Mouse (Mus musculus): ENCODE data around the gene 2310057J18Rik. TPM values are rescaled to one million over a fixed set of nuclear protein-coding genes. Genes with fewer than 3 reads are reported as not detected.
A peak's percentile ranks its signal among the peaks of the same experiment; 100 is the strongest.

Gene 2310057J18Rik
- total and polyA plus RNA-seq, 3 experiments, result 0.11 TPM; not detected in 2

GRCm38 (mm10) chr10:28955138-28955537 lies 31.0 kb downstream of the 2310057J18Rik start:
- H3K27me3 ChIP-seq (ENCODE audit: insufficient read depth, low read length), result 0 out of 2 replicates have a peak, but pooled peaks cover 3% of the 10 kb centered on the region
- peak; percentile 54 for ATAC-seq (ENCODE audit: extremely low read depth, insufficient number of reproducible peaks, low FRiP score, poor library complexity, severe bottlenecking)
- H3K36me3 ChIP-seq (replicated peaks), result no peaks in the 10 kb centered on the region
- DNase-seq (ENCODE audit: low spot score), result peak; percentile 18
- no peak for TF ChIP-seq POLR2AphosphoS5 (IDR thresholded peaks at IDR 0.05; ENCODE audit: insufficient replicate concordance, low read depth, low read length)
- peak; percentile 16; the same call in 1 of the 2 replicates for TF ChIP-seq CTCF (IDR thresholded peaks at IDR 0.05; ENCODE audit: low read depth, low read length)
- no peaks in the 10 kb centered on the region for H3K4me1 ChIP-seq (ENCODE audit: insufficient read depth, low read depth, low read length)
- no peaks in the 10 kb centered on the region for H3K9me3 ChIP-seq (replicated peaks)
- H3K4me3 ChIP-seq (ENCODE audit: low read depth, low read length), result no peak overlapping the region

- no peaks in the 10 kb centered on the region for H3K4me1 ChIP-seq (ENCODE audit: insufficient read depth, low read depth, low read length)
- ATAC-seq (ENCODE audit: extremely low read depth, insufficient number of reproducible peaks, low FRiP score, poor library complexity, severe bottlenecking) (no peak), DNase-seq (ENCODE audit: low spot score) (no peak)
- no peaks in the 10 kb centered on the region for H3K36me3 ChIP-seq (replicated peaks)
- 0 out of 2 replicates have a peak, but pooled peaks cover 3% of the 10 kb centered on the region for H3K27me3 ChIP-seq (ENCODE audit: insufficient read depth, low read length)
- H3K9me3 ChIP-seq (replicated peaks), result no peaks in the 10 kb centered on the region
- no peak for TF ChIP-seq GATA2 (IDR thresholded peaks at IDR 0.05; ENCODE audit: borderline replicate concordance, low read depth, low read length)
- TF ChIP-seq TAL1 (conservative IDR thresholded peaks at IDR 0.05; ENCODE audit: low read depth, low read length), result no peak
- no peak overlapping the region for H3K4me3 ChIP-seq (ENCODE audit: low read depth, low read length)
These were observed 31.6 kb downstream of the 2310057J18Rik start for GRCm38 (mm10) chr10:28954515-28954914.

Other genes starting within 250 kb of the 2310057J18Rik start
- gene Soga3, start 157.5 kb upstream of the 2310057J18Rik start, total RNA-seq (2014; fragmentation: Nextera tagmentation), result 2.0 TPM in 2 replicates
- 1.3 and 2.2 TPM in 2 replicates for gene Soga3, start 157.5 kb upstream of the 2310057J18Rik start, total RNA-seq (2017)
- 11.7 and 17.6 TPM in 2 replicates for gene Soga3, start 157.5 kb upstream of the 2310057J18Rik start, polyA plus RNA-seq (2012)
- gene Gm49353, start 212.7 kb upstream of the 2310057J18Rik start, total RNA-seq (2014; fragmentation: Nextera tagmentation), result not detected in 2 replicates
- gene Gm49353, start 212.7 kb upstream of the 2310057J18Rik start, total RNA-seq (2017), result not detected in 2 replicates
- not detected in 2 replicates for gene Gm49353, start 212.7 kb upstream of the 2310057J18Rik start, polyA plus RNA-seq (2012)
- gene 9330159F19Rik, start 225.3 kb upstream of the 2310057J18Rik start, total RNA-seq (2014; fragmentation: Nextera tagmentation), result 0.58 and 0.68 TPM in 2 replicates
- gene 9330159F19Rik, start 225.3 kb upstream of the 2310057J18Rik start, total RNA-seq (2017), result 0.11 and 0.29 TPM in 2 replicates
- 0.10 TPM in 1 of 2 replicates, not detected in the other for gene 9330159F19Rik, start 225.3 kb upstream of the 2310057J18Rik start, polyA plus RNA-seq (2012)